Mouse (Mus musculus) limb, embryonic 10.5 days (tissue): Measurements from ENCODE around the gene Galnt6. TPM values are rescaled to one million over a fixed set of nuclear protein-coding genes. Genes with fewer than 3 reads are reported as not detected.

Source experiments
- DNase-seq: peaks from one replicate; pipeline ENCODE4 v3.0.0-alpha.2; 2017; ENCODE audit warnings: low spot score
- H3K27ac ChIP-seq: fragments of 300-500 bp; sonication (generic); 2 replicates; pipeline ENCODE4 v1.5.1; 2016; ENCODE audit warnings: mild to moderate bottlenecking
- H3K27me3 ChIP-seq: fragments of 300-500 bp; sonication (generic); 2 replicates; pipeline ENCODE4 v1.6.1; 2016; ENCODE audit warnings: low read depth, mild to moderate bottlenecking; ENCODE audit not compliant: poor library complexity, severe bottlenecking
- H3K36me3 ChIP-seq: fragments of 300-500 bp; sonication (generic); 2 replicates; pipeline ENCODE4 v1.6.1; 2016; ENCODE audit warnings: mild to moderate bottlenecking, moderate library complexity
- H3K4me1 ChIP-seq: fragments of 300-500 bp; sonication (generic); 2 replicates; pipeline ENCODE4 v1.6.1; 2016
- H3K4me3 ChIP-seq: fragments of 300-500 bp; sonication (generic); 2 replicates; pipeline ENCODE4 v1.5.1; 2016; ENCODE audit warnings: mild to moderate bottlenecking, moderate library complexity
- H3K9me3 ChIP-seq: fragments of 300-500 bp; sonication (generic); replicated peaks from 2 replicates; pipeline ENCODE4 v1.6.1; 2016; ENCODE audit warnings: mild to moderate bottlenecking
- WGBS: fragments of 180-500 bp; shearing (Covaris S2); methylation state at CpG from one replicate; pipeline ENCODE4 v1.1.7; 2016; 5-methylcytosine and 5-hydroxymethylcytosine counted together
- polyA plus RNA-seq: library from polyadenylated mRNA; unstranded; fragments of >200 nt; fragmentation: Nextera tagmentation; extraction: Ambion mirVana; gene quantifications from 2 replicates; pipeline ENCODE4 v1.2.1, GENCODE M21; 2016

Galnt6 gene
- polyA plus RNA-seq, 1 experiment from 2014 or later, result 0.11 TPM

- H3K27me3 ChIP-seq, result peaks cover 23% of the 10 kb centered on the region
- peaks cover 5% of the 10 kb centered on the region; the same call in 1 of the 2 replicates for H3K9me3 ChIP-seq
- no peak for DNase-seq
- no peaks in the 10 kb centered on the region for H3K36me3 ChIP-seq
- 87% methylated on average over 6 of the region's 6 CpGs for WGBS
- peaks cover 13% of the 10 kb centered on the region for H3K4me1 ChIP-seq
- H3K27ac ChIP-seq, result no peak overlapping the region
- H3K4me3 ChIP-seq, result no peak overlapping the region
Measured at GRCm38 (mm10) chr15:100686434-100686833, 42.7 kb downstream of the Galnt6 start.

DNA sequence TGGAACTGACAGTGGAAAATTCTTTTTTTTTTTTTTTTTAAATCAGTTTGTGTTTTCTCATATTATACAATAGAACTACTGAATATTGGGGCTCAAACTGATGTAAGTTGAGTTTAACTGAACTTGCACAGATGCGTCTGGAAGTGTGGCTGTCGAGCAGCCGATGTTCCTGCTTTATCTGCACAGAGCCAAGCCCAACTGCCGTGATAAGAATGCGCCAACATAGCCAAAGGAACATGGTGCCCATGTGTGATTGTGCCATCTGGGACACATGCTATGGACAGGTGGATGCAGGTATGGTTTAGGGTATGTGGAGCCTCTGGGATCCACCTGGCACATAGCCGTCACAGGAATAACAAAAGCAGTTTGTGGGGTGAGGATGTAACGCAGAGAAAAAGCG, 43.3 kb downstream of the Galnt6 start:
- 90% methylated on average over 8 of the region's 8 CpGs for WGBS
- no peak overlapping the region for H3K4me3 ChIP-seq
- no peaks in the 10 kb centered on the region for H3K36me3 ChIP-seq
- DNase-seq, result no peak
- peaks cover 19% of the 10 kb centered on the region for H3K4me1 ChIP-seq
- H3K9me3 ChIP-seq, result peaks cover 5% of the 10 kb centered on the region; the same call in 1 of the 2 replicates
- peaks cover 23% of the 10 kb centered on the region for H3K27me3 ChIP-seq
- H3K27ac ChIP-seq, result no peak overlapping the region

DNA sequence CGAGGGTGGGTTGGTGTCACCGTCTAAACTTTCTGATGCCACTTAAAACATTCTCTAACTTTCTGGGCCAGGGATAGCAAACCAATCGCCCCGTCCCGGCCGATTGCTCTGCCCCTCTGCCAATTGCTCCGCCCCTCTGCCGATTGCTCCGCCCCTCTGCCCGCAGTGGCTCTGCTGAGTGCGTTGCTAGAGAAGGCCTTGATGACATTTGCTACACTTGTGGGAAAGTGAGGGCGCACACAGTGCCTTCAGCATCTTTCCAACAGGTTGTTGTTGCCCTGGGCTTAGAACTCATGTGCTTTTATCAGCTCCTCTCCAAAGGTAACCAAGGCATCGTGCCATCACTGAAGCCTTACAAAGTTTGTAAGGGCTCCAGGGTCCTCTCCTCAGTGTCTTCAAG, 43.9 kb downstream of the Galnt6 start:
- no peaks in the 10 kb centered on the region for H3K36me3 ChIP-seq
- peaks cover 23% of the 10 kb centered on the region for H3K27me3 ChIP-seq
- no peak for DNase-seq
- H3K27ac ChIP-seq, result no peak overlapping the region
- H3K4me3 ChIP-seq, result 0 out of 2 replicates have a peak overlapping the region, but pooled peaks have one; percentile 4
- 18% methylated on average over 13 of the region's 13 CpGs for WGBS
- H3K4me1 ChIP-seq, result peaks cover 25% of the 10 kb centered on the region
- peaks cover 1% of the 10 kb centered on the region; the same call in 1 of the 2 replicates for H3K9me3 ChIP-seq

DNA sequence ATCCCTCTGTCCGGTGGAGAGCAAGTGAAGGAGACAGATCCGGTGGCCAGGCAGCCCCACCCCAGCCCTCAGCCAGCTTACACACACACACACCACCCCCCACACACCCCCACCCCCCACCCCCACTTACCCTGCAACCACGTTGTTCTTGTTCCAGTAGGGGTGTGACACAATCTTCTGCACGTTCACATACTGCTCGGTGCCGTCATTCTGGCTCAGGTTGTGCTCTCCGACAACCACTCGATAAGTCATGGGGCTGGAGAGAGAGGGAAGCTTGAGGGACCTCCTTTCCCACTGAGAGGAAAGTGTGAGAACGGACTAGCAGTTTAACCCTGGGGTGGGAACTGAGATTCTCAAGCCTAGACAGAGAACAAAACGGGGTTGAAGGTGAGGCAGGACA, 44.7 kb downstream of the Galnt6 start:
- no peak for DNase-seq
- H3K4me3 ChIP-seq, result no peak overlapping the region
- H3K9me3 ChIP-seq, result no peaks in the 10 kb centered on the region
- no peak overlapping the region for H3K27ac ChIP-seq
- H3K36me3 ChIP-seq, result no peaks in the 10 kb centered on the region
- 57% methylated on average over 10 of the region's 10 CpGs for WGBS
- H3K27me3 ChIP-seq, result peaks cover 23% of the 10 kb centered on the region
- H3K4me1 ChIP-seq, result peaks cover 28% of the 10 kb centered on the region

GRCm38 (mm10) chr15:100683041-100683440, 46.1 kb downstream of the Galnt6 start:
- no peaks in the 10 kb centered on the region for H3K36me3 ChIP-seq
- peak; percentile 81 for DNase-seq
- no peaks in the 10 kb centered on the region for H3K9me3 ChIP-seq
- no peak overlapping the region for H3K4me3 ChIP-seq
- WGBS, result 47% methylated on average over 2 of the region's 2 CpGs
- peaks cover 23% of the 10 kb centered on the region for H3K27me3 ChIP-seq
- no peak overlapping the region for H3K27ac ChIP-seq
- H3K4me1 ChIP-seq, result peaks cover 28% of the 10 kb centered on the region

- Histone ChIP-seq H3K36me3 (no peaks in the 10 kb centered on the region), H3K27me3 (peaks cover 19% of the 10 kb centered on the region), H3K4me3 (no peak overlapping the region), H3K9me3 (no peaks in the 10 kb centered on the region), H3K27ac (peak overlapping the region; percentile 56; the same call in 1 of the 2 replicates), H3K4me1 (peaks cover 21% of the 10 kb centered on the region)
- WGBS, result 33% methylated on average over 7 of the region's 7 CpGs
- DNase-seq, result no peak
Measured at GRCm38 (mm10) chr15:100681770-100682169, 47.4 kb downstream of the Galnt6 start.

DNA sequence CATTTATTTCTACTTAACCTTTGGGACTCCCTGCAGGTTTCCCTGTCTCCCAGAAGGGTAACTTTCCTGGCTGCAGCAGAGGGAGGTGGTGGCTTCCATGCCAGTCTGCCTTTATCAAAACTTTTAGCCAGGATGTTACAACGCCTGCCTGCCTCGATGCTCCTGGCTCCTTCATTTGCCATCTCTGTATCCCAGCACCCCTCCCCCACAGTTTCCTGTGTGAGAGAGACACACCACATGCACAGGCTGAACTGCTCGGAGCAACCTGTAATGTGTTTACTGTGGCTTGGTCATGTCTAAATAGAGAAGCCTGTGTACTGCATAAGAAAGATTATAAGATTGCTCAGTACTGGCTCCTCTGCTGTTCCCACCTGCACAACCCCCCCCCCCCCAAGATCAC, 48.8 kb downstream of the Galnt6 start:
- H3K4me3 ChIP-seq, result no peak overlapping the region
- WGBS, result 54% methylated on average over 3 of the region's 3 CpGs
- H3K27ac ChIP-seq, result no peak overlapping the region

DNA sequence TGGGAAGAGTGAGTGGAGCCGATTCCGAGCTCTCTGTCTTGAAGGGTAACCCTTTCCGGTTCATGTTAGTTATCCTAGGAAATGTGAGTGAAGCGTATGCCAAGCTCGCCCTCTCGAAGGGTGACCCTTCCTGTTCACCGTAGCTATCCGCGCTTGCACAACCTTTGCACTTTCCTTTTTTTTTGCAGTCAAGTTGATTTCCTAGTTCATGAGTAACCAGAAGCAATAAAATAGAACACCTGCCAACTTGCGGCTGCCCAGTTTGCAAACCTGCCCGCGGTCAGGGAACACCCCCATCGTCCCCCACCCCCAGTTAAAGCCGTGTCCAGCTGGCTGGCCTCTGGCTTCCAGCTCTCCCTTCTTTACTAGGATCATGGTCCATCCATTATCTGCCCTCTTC, 50.2 kb downstream of the Galnt6 start:
- 92% methylated on average over 14 of the region's 14 CpGs for WGBS
- H3K9me3 ChIP-seq, result no peaks in the 10 kb centered on the region
- no peak for DNase-seq
- H3K4me1 ChIP-seq, result peaks cover 24% of the 10 kb centered on the region
- no peak overlapping the region for H3K4me3 ChIP-seq
- no peaks in the 10 kb centered on the region for H3K36me3 ChIP-seq
- no peak overlapping the region for H3K27ac ChIP-seq
- H3K27me3 ChIP-seq, result no peaks in the 10 kb centered on the region

More for the DNA sequence above, 48.8 kb downstream of the Galnt6 start:
- H3K36me3 ChIP-seq, result no peaks in the 10 kb centered on the region
- no peaks in the 10 kb centered on the region for H3K9me3 ChIP-seq
- H3K27me3 ChIP-seq, result peaks cover 12% of the 10 kb centered on the region
- DNase-seq, result no peak
- H3K4me1 ChIP-seq, result peaks cover 21% of the 10 kb centered on the region

- 84% methylated on average over 12 of the region's 12 CpGs for WGBS
- no peak overlapping the region for H3K4me3 ChIP-seq
- no peaks in the 10 kb centered on the region for H3K27me3 ChIP-seq
- no peaks in the 10 kb centered on the region for H3K9me3 ChIP-seq
- no peaks in the 10 kb centered on the region for H3K36me3 ChIP-seq
- peaks cover 24% of the 10 kb centered on the region for H3K4me1 ChIP-seq
- DNase-seq, result no peak
- no peak overlapping the region for H3K27ac ChIP-seq
Measured at GRCm38 (mm10) chr15:100678581-100678980, 50.6 kb downstream of the Galnt6 start.

DNA sequence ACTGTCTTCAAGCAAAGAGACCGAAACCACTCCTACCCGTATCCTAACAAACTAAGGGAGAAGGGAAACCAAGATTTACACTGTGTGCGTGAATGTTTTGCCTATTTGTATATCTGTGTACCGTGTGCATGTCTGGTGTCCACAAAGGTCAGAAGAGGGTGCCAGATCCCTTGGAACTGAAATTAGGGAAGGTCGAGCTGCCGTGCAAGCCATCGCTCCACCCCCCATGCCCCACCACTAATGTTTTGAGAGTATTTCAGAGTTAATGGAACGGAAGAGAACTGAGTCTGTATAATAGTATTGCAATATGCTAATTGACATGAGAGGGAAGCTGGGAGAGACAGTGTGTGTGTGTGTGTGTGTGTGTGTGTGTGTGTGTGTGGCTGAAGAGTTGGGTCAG, 51.5 kb downstream of the Galnt6 start:
- H3K27me3 ChIP-seq, result no peaks in the 10 kb centered on the region
- no peak for DNase-seq
- WGBS, result 93% methylated on average over 8 of the region's 8 CpGs
- H3K36me3 ChIP-seq, result no peaks in the 10 kb centered on the region
- no peak overlapping the region for H3K4me3 ChIP-seq
- H3K4me1 ChIP-seq, result peaks cover 24% of the 10 kb centered on the region
- no peaks in the 10 kb centered on the region for H3K9me3 ChIP-seq
- no peak overlapping the region for H3K27ac ChIP-seq

GRCm38 (mm10) chr15:100676521-100676920, 52.7 kb downstream of the Galnt6 start:
- H3K4me1 ChIP-seq, result peaks cover 19% of the 10 kb centered on the region
- no peak overlapping the region for H3K27ac ChIP-seq
- H3K4me3 ChIP-seq, result no peak overlapping the region
- H3K27me3 ChIP-seq, result no peaks in the 10 kb centered on the region
- 86% methylated on average over 1 of the region's 1 CpGs for WGBS
- H3K36me3 ChIP-seq, result no peaks in the 10 kb centered on the region
- H3K9me3 ChIP-seq, result no peaks in the 10 kb centered on the region
- DNase-seq, result no peak

GRCm38 (mm10) chr15:100675486-100675885, 53.7 kb downstream of the Galnt6 start:
- H3K36me3 ChIP-seq, result no peaks in the 10 kb centered on the region
- no peak overlapping the region for H3K4me3 ChIP-seq
- no peak overlapping the region for H3K27ac ChIP-seq
- H3K9me3 ChIP-seq, result no peaks in the 10 kb centered on the region
- 72% methylated on average over 3 of the region's 3 CpGs for WGBS
- H3K4me1 ChIP-seq, result peaks cover 9% of the 10 kb centered on the region
- no peak for DNase-seq
- no peaks in the 10 kb centered on the region for H3K27me3 ChIP-seq

- no peak overlapping the region for H3K27ac ChIP-seq
- H3K4me3 ChIP-seq, result no peak overlapping the region
- no peaks in the 10 kb centered on the region for H3K27me3 ChIP-seq
- no peak for DNase-seq
- H3K9me3 ChIP-seq, result no peaks in the 10 kb centered on the region
- H3K36me3 ChIP-seq, result no peaks in the 10 kb centered on the region
- WGBS, result 89% methylated on average over 10 of the region's 10 CpGs
- H3K4me1 ChIP-seq, result 0 out of 2 replicates have a peak, but pooled peaks cover 3% of the 10 kb centered on the region
Measured at GRCm38 (mm10) chr15:100674566-100674965, 54.6 kb downstream of the Galnt6 start.
